Mouse (Mus musculus) testis, adult 2 months (tissue): Measurements from ENCODE around the gene Chrm3.

Source experiments
- CTCF ChIP-seq: fragments of 200-500 bp; IDR thresholded peaks from 2 replicates; pipeline ENCODE4 v1.5.1; 2012; ENCODE audit warnings: low read depth, mild to moderate bottlenecking, inconsistent platforms, low read length, moderate library complexity; ENCODE audit not compliant: control insufficient read depth, insufficient read depth, insufficient replicate concordance
- POLR2A ChIP-seq: fragments of 200-500 bp; IDR thresholded peaks from 2 replicates; pipeline ENCODE4 v1.6.1; 2012; ENCODE audit warnings: low read depth, mild to moderate bottlenecking, inconsistent platforms, low read length, moderate library complexity; ENCODE audit not compliant: control insufficient read depth

GRCm38 (mm10) chr13:10360777-10361176 lies at the start of gene Chrm3:
- no peak for TF ChIP-seq CTCF
- no peak for TF ChIP-seq POLR2A
